Mouse (Mus musculus): Measurements from ENCODE around the gene Srsf10.

DNA sequence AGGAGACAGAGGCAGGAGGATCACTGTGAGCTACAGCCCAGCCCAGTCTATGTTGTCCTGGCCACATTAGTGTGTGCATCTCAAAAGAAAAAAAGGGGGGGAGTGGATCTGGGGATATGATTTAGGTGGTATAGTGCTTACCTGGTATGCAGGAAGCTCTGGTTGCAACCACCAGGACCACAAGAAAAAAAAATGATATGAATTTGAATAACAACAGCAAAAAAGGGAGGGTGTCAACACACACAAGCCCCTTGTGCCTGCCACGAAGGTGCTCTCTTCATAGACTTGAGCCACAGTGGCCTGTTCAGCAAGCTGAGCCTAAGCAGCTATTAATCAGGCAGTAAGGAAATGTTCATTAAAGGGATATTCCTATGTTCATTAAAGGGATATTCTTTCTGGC is 49.3 kb downstream of the Srsf10 start:
- no peak for TF ChIP-seq CTCF (IDR thresholded peaks at IDR 0.05; ENCODE audit: low read depth, low read length)
- TF ChIP-seq GATA1 (IDR thresholded peaks at IDR 0.05; ENCODE audit: borderline replicate concordance, low read length): no peak
- TF ChIP-seq POLR2AphosphoS5 (IDR thresholded peaks at IDR 0.05; ENCODE audit: insufficient replicate concordance, low read depth, low read length): no peak
- no peak for TF ChIP-seq TAL1 (conservative IDR thresholded peaks at IDR 0.05; ENCODE audit: low read depth, low read length)
